Mouse (Mus musculus) megakaryocyte, embryonic 14.5 days (primary cell): ENCODE data around the gene Plk3. TPM values are rescaled to one million over a fixed set of nuclear protein-coding genes. Genes with fewer than 3 reads are reported as not detected.

Experiments
- H3K27me3 ChIP-seq: replicated peaks from 2 replicates; pipeline ENCODE3; 2012; ENCODE audit warnings: inconsistent platforms
- H3K36me3 ChIP-seq: replicated peaks from 2 replicates; pipeline ENCODE3; 2012; ENCODE audit warnings: low read length, inconsistent platforms, mixed read lengths
- H3K4me1 ChIP-seq: 2 replicates; pipeline ENCODE4 v1.6.1; 2012; ENCODE audit warnings: inconsistent platforms
- H3K4me3 ChIP-seq: replicated peaks from 2 replicates; pipeline ENCODE3; 2012; ENCODE audit warnings: moderate library complexity, mild to moderate bottlenecking, inconsistent platforms
- H3K9me3 ChIP-seq: 2 replicates; pipeline ENCODE4 v1.6.1; 2012; ENCODE audit warnings: inconsistent platforms
- FLI1 ChIP-seq: IDR thresholded peaks from 2 replicates; pipeline ENCODE4 v1.6.1; 2012; ENCODE audit warnings: low read length, inconsistent platforms, mixed read lengths
- GATA1 ChIP-seq: IDR thresholded peaks from 3 replicates; pipeline ENCODE4 v1.6.1; 2012; ENCODE audit warnings: mixed read lengths, low read length, inconsistent platforms, borderline replicate concordance
- polyA plus RNA-seq: library from polyadenylated mRNA; stranded (reverse); fragments of >175 nt; gene quantifications from 2 replicates; pipeline ENCODE4 v1.2.3, GENCODE M21; 2012; ENCODE audit warnings: low replicate concordance; ENCODE audit not compliant: insufficient read depth

Gene Plk3
- polyA plus RNA-seq, 1 experiment = 13.2 TPM

DNA sequence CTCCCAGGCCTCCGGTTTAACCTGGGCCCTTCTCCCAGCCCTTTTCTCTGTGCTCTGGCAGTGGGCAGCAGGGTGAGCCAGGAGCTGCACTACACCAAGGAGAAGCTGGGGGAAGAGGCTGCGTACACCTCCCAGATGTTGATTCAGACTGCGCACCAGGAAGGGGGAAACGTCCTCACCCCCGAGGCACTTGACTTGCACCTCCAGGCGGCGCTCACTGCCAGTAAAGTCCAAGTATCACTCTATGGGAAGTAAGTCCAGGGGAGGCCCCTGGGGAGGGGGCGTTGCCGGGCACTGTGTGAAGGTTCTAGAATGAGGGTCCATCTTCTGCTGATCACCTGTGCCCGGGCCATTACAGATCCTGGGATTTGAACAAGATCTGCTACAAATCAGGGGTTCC lies 29.1 kb downstream of the Plk3 start:
- H3K36me3 ChIP-seq = no peaks in the 10 kb centered on the region
- peaks cover 47% of the 10 kb centered on the region for H3K27me3 ChIP-seq
- no peak for TF ChIP-seq GATA1
- no peak for TF ChIP-seq FLI1
- H3K4me1 ChIP-seq = peaks cover 46% of the 10 kb centered on the region
- no peak overlapping the region for H3K4me3 ChIP-seq
- H3K9me3 ChIP-seq = no peaks in the 10 kb centered on the region

DNA sequence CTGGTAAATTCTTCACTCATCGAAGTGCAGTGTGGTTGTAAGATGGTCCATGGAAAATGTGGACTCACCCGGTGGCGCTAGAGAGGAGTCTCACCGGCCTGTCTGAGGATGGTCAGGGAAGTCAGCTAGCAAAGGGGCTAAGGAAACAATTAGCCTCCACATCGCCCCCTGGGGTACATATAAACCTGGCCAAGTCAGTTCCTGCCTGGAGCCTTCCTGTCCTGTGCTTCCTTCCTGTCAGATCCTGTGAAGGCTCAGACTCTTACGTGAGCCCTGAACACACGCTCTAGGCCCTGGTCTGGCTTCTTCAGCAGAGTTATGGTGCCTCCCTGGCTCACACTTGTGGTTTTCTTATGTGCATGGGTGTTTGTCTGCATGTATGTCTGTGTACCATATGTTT lies 32.5 kb downstream of the Plk3 start:
- Histone ChIP-seq H3K36me3 (no peaks in the 10 kb centered on the region), H3K4me1 (peaks cover 69% of the 10 kb centered on the region), H3K27me3 (peaks cover 48% of the 10 kb centered on the region), H3K9me3 (no peaks in the 10 kb centered on the region), H3K4me3 (no peak overlapping the region)
- TF ChIP-seq GATA1 (no peak), FLI1 (no peak)

DNA sequence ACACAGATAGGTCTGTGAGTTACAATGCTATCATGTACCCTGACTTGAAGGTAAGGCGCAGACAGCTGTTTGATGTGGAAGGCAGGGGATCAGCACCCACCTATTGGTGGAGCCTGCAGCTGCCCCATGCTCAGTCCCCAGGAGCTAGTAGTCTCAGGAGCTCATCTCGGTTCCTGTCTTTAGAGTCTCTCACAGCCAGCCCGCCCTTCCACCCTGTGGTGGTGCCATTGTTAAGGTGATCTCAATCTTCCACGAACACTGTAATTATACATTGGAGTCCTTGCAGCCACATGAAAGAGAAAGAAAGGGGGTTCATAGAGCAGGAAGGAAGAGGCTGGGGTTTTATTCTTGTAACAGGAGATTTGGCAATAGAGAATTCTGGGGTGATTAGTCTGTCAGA lies 33.7 kb downstream of the Plk3 start:
- no peak overlapping the region for H3K4me3 ChIP-seq

DNA sequence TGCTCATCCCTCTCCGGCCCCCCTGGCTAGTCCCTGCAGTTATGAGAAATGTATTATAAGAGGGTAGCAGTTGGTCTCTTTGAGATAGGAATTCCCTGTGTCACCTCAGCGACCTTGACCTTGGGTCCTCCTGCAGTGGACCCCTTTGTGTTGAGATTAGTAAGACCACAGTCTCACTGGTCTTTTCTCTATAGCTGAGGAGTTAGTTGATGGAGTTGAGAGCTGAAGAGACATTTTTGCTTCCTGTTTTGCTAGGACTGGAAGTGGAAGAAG lies 35.1 kb downstream of the Plk3 start:
- H3K4me3 ChIP-seq = no peak overlapping the region
- H3K9me3 ChIP-seq = no peaks in the 10 kb centered on the region
- TF ChIP-seq GATA1 = no peak
- TF ChIP-seq FLI1 = no peak
- peaks cover 64% of the 10 kb centered on the region for H3K4me1 ChIP-seq
- no peaks in the 10 kb centered on the region for H3K36me3 ChIP-seq
- H3K27me3 ChIP-seq = peaks cover 43% of the 10 kb centered on the region

More for the DNA sequence above, 33.7 kb downstream of the Plk3 start:
- peaks cover 75% of the 10 kb centered on the region for H3K4me1 ChIP-seq
- TF ChIP-seq FLI1 = no peak
- TF ChIP-seq GATA1 = no peak
- H3K27me3 ChIP-seq = peaks cover 49% of the 10 kb centered on the region
- H3K9me3 ChIP-seq = no peaks in the 10 kb centered on the region
- H3K36me3 ChIP-seq = no peaks in the 10 kb centered on the region

DNA sequence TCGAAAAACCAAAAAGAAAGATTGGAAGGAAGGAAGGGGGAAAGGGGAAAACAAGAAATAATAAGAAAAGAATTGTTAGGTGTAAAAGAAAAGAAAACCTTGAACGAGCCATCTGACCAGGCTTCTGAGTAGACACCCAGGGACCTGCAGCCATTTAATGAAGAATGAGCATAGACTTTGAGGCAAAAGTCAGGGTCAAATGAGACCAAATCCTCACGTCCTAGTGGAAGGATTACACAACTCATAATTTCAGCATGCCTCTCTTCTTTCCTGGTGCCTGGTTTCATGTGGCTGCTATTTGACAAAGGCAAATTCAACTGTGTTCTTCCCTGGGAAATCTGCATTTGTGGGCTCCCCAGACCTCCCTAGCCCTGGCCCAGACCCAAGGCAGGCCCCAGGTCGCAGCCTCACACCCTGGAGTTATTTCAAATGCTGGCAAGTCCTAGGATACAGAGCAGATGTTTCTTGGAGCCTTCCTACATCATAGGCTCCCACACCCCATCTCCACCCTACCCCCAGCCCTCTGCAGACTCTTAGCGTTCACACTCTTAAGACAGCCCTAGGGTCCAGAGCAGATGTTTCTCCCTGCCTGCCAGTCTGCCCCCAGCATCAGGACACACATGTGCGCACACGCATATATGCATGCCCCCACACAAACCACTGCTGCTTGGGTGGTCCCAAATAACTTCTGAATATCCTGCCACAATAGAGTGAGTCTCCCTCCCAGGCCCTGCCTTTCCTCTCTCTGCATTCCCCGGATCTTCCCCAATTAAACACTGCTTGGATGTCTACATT lies 35.6 kb downstream of the Plk3 start:
- Histone ChIP-seq H3K4me3 (no peak overlapping the region), H3K27me3 (peaks cover 39% of the 10 kb centered on the region), H3K9me3 (no peaks in the 10 kb centered on the region), H3K4me1 (peaks cover 59% of the 10 kb centered on the region), H3K36me3 (no peaks in the 10 kb centered on the region)
- no peak for TF ChIP-seq GATA1
- TF ChIP-seq FLI1 = no peak

DNA sequence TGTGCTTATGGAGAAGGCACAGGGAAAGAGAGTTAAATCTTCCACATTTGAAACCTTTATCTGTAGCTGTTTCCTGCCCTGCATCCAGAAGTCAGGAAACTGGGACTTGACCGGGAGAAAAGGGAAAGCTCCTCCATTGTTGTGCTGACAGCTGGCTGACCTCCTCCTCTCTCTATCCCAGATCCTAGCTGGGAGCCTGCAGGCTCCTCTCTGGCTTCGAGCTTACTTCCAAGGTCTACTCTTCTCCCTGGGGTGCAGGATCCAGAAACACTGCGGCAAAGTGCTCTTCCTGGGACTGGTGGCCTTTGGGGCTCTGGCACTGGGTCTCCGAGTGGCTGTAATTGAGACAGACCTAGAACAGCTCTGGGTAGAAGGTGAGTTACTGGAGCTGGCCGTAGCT lies 37.1 kb downstream of the Plk3 start:
- TF ChIP-seq FLI1 (no peak), GATA1 (no peak)
- no peaks in the 10 kb centered on the region for H3K9me3 ChIP-seq
- peaks cover 41% of the 10 kb centered on the region for H3K27me3 ChIP-seq
- H3K4me1 ChIP-seq = peaks cover 52% of the 10 kb centered on the region
- H3K36me3 ChIP-seq = no peaks in the 10 kb centered on the region
- peak overlapping the region; percentile 89 for H3K4me3 ChIP-seq

DNA sequence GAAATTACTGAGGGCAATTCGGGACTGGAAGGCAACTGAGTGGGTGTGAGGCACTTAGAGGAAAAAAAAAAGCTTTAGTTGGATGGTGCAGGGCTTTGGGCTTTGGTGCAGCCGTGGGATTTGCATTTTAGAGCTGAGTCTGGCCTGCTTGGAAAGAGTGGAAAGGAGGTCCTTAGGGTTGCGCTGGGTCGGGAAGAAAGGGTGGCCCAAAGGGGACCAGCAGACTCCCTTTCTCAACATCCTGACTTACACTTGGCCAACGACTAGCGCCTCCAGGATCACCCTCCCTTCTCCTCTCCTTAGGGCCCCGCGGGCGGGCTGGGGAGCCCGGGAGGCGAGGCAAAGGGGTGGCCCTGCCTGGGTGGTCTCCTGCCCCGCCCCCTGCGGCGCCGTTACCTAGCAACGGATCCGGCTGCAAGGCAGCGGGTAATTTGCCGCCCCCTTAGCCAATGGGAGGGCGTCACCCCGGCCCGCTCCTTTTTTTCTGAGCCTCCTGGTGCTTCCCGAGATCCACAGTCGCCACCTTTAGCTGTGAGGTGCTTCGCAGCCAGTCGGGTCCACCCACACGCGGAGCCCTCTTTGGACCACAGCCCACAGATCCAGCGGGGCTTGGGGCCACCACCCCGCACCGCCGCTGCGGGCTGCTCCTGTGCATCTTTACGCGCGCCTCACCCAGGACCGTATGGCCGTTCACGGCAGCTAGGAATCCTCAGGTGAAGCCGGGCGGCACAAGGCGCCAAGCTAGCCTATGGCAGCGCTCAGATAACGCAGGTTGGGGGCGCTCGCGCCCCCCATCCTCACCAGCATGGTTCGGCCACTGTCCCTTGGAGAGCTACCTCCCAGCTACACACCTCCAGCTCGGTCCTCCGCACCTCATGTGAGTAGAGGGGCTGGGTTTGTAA lies 38.0 kb downstream of the Plk3 start, which contains the start of gene Ptch2:
Gene Ptch2 (plus strand): TSS at position 525 of the 902 bp plus-strand sequence.
- Histone ChIP-seq H3K4me1 (peaks cover 44% of the 10 kb centered on the region), H3K36me3 (no peaks in the 10 kb centered on the region), H3K9me3 (no peaks in the 10 kb centered on the region), H3K4me3 (peak within 1 kb of the TSS; percentile 89), H3K27me3 (peaks cover 41% of the 10 kb centered on the region)
- TF ChIP-seq FLI1 (no peak), GATA1 (no peak)

DNA sequence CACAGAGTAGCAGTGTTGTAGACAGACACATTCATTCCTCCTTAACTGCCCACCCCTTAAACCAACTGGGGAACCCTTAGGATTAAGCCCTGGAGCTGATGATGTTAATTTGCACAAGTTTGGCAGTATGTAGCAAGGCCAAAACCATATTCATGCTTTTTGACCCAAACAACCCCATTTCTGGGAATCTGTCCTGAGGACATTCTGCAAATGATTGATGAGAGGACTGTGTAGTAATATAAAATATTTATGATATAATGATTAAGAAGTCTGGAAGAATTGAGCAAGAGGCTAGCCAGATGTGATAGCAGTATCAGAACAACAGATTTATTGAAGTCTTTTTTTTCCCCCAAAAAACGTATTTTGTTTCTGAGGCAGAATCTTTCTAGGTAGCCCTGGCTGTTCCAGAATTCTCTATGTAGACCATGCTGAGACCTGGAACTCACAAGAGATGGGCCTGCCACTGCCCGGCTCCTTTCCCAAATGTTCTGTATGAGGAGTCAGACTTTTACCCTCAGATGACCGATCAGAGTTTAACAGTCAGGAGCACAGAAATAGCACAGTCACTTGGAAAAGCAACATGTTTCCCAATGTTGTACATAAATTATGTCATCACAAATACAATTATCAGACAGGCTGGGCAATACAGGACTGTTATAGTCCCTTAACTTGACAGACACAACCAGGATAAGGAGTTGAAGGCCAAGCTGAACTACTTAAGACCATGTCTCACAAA lies 39.0 kb downstream of the Plk3 start:
- TF ChIP-seq GATA1 (no peak), FLI1 (no peak)
- Histone ChIP-seq H3K36me3 (no peaks in the 10 kb centered on the region), H3K27me3 (peaks cover 40% of the 10 kb centered on the region), H3K4me1 (peaks cover 43% of the 10 kb centered on the region), H3K9me3 (no peaks in the 10 kb centered on the region), H3K4me3 (no peak overlapping the region)

DNA sequence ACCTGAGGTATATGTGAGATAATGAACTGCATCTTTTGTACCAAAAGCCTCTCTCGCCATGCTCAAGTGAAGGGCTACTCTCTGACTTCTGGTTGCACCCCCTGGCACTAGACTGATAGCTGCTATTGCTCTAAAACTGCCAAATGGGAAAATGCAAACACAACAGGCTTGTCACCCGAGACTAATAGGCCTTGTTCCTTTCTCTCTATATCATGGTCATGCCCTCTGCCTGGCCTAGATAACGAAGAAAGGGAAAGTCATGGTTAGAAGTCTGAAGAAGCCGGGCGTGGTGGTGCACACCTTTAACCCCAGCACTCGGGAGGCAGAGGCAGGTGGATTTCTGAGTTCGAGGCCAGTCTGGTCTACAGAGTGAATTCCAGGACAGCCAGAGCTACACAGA lies 43.2 kb downstream of the Plk3 start:
- no peak for TF ChIP-seq FLI1
- no peak for TF ChIP-seq GATA1
- peaks cover 26% of the 10 kb centered on the region for H3K36me3 ChIP-seq
- H3K4me3 ChIP-seq = no peak overlapping the region
- H3K4me1 ChIP-seq = peaks cover 15% of the 10 kb centered on the region
- H3K27me3 ChIP-seq = peaks cover 13% of the 10 kb centered on the region
- no peaks in the 10 kb centered on the region for H3K9me3 ChIP-seq
